Mouse (Mus musculus) liver, postnatal 0 days (tissue): ENCODE results near the gene Epyc.
A peak's percentile ranks its signal among the peaks of the same experiment; 100 is the strongest.

Experiments
- CTCF ChIP-seq: sonication (generic); IDR thresholded peaks from 2 replicates; pipeline ENCODE4 v1.5.1; 2016; ENCODE audit warnings: antibody characterized with exemption, low read depth
- EP300 ChIP-seq: IDR thresholded peaks from 2 replicates; pipeline ENCODE4 v1.6.1; 2016; ENCODE audit warnings: antibody characterized with exemption, low read depth, mild to moderate bottlenecking

- peak; percentile 29 for TF ChIP-seq CTCF
- no peak for TF ChIP-seq EP300
Observed at GRCm38 (mm10) chr10:97689425-97689824, 45.6 kb downstream of the Epyc start.
